Mouse (Mus musculus) kidney, adult 2 months (tissue): Measurements from ENCODE around the gene Mcidas. TPM values are rescaled to one million over a fixed set of nuclear protein-coding genes. Genes with fewer than 3 reads are reported as not detected.
A peak's percentile ranks its signal among the peaks of the same experiment; 100 is the strongest.
"Not testable (repeated sequence)": the region's sequence is repeated elsewhere in the genome, so short reads cannot be mapped to it uniquely, and the experiment has no call there.

ENCODE experiments used
- DNase-seq: peaks from one replicate; pipeline ENCODE4 v3.0.0; 2021
- H3K27ac ChIP-seq: fragments of 200-500 bp; 2 replicates; pipeline ENCODE4 v1.5.1; 2012; ENCODE audit warnings: low read depth, low read length, control low read depth, inconsistent platforms; ENCODE audit not compliant: insufficient read depth
- H3K27me3 ChIP-seq: fragments of 200-500 bp; replicated peaks from 2 replicates; pipeline ENCODE4 v1.6.1; 2012; ENCODE audit warnings: mild to moderate bottlenecking, moderate library complexity, low read length, inconsistent platforms; ENCODE audit not compliant: control insufficient read depth, insufficient read depth
- H3K36me3 ChIP-seq: fragments of 200-500 bp; 2 replicates; pipeline ENCODE4 v1.6.1; 2012; ENCODE audit warnings: mild to moderate bottlenecking, moderate library complexity, low read length, inconsistent platforms; ENCODE audit not compliant: control insufficient read depth, insufficient read depth
- H3K4me1 ChIP-seq: fragments of 200-500 bp; 2 replicates; pipeline ENCODE4 v1.6.1; 2011; ENCODE audit warnings: low read length; ENCODE audit not compliant: control insufficient read depth, insufficient read depth
- H3K4me3 ChIP-seq: fragments of 200-500 bp; 2 replicates; pipeline ENCODE4 v1.5.1; 2011; ENCODE audit warnings: mild to moderate bottlenecking, low read depth, low read length, control low read depth; ENCODE audit not compliant: insufficient read depth
- CTCF ChIP-seq: fragments of 200-500 bp; conservative IDR thresholded peaks from 2 replicates; pipeline ENCODE4 v1.5.1; 2011; ENCODE audit warnings: low read depth, mild to moderate bottlenecking, control low read depth, low read length, moderate library complexity, mixed read lengths; ENCODE audit not compliant: insufficient read depth, insufficient read length
- POLR2A ChIP-seq: fragments of 200-500 bp; IDR thresholded peaks from one replicate; pipeline ENCODE4 v1.6.1; 2011; ENCODE audit warnings: low read depth, low read length, control low read depth
- WGBS: fragments of 180-500 bp; shearing (Covaris S2); methylation state at CpG from one replicate; pipeline ENCODE4 v1.1.7; 2018; 5-methylcytosine and 5-hydroxymethylcytosine counted together
- polyA plus RNA-seq: library from polyadenylated mRNA; depleted of rRNA; stranded (reverse); fragments of >200 nt; gene quantifications from 2 replicates; pipeline ENCODE4 v1.2.3, GENCODE M21; 2012

The Mcidas gene
- polyA plus RNA-seq, 1 experiment, result not detected

DNA sequence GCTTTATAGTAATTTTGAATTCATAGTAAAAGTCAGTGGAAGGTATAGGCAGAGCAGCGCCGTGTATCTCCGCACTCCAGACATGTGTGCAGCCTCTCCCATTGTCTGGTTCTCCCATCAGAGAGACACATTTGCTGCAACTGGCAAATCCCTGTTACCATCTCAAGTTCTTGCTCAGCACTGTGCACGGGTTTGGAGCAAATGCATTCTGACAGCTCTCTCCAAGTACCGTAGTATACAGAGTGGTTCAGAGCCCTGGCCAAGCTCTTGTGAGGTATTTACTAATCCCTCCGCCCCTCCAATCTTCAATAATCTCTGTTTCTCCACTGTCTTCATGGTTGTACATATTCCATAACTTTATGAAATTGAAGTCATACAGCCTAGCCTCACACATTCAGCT is 19.0 kb downstream of the Mcidas start:
- H3K27ac ChIP-seq, result no peak overlapping the region
- DNase-seq, result no peak
- no peaks in the 10 kb centered on the region for H3K27me3 ChIP-seq
- H3K36me3 ChIP-seq, result no peaks in the 10 kb centered on the region
- TF ChIP-seq POLR2A (no peak), CTCF (no peak)
- H3K4me1 ChIP-seq, result no peaks in the 10 kb centered on the region
- H3K4me3 ChIP-seq, result no peak overlapping the region
- 81% methylated on average over 6 of the region's 6 CpGs for WGBS

DNA sequence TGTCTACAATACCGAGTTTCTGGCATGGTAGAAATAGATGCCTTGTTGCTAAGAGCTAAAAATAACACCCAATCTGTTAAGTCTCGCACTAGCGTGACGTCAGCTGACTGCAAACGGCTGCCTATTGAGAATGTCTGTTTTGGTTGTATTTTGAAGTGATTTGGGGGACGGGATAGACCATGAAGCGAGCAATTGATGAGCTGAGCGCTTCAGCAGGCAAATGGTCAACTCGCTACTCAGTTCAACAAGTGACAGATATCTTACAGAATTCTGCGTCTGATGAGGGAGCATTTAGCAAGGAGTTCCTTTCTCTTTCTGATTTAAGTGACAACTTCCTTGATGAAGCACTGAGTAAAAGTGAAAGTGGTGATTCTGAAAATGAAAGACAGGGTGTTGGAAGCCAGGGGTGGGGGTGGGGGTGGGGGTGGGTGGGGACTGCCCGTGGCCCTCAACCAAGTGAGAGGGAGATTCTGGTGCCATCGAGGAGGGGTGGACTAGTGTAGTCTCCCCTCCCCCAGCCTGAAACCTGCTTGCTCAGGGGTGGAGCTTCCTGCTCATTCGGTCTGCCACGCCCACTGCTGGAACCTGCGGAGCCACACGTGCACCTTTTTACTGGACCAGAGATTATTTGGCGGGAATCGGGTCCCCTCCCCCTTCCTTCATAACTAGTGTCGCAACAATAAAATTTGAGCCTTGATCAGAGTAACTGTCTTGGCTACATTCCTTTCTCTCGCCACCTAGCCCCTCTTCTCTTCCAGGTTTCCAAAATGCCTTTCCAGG is 19.7 kb downstream of the Mcidas start:
- H3K27ac ChIP-seq, H3K4me1 ChIP-seq, H3K27me3 ChIP-seq, DNase-seq, H3K36me3 ChIP-seq: not testable (repeated sequence)
- WGBS, result 24% methylated on average over 19 of the region's 20 CpGs
- H3K4me3 ChIP-seq, result peak overlapping the region; percentile 23

DNA sequence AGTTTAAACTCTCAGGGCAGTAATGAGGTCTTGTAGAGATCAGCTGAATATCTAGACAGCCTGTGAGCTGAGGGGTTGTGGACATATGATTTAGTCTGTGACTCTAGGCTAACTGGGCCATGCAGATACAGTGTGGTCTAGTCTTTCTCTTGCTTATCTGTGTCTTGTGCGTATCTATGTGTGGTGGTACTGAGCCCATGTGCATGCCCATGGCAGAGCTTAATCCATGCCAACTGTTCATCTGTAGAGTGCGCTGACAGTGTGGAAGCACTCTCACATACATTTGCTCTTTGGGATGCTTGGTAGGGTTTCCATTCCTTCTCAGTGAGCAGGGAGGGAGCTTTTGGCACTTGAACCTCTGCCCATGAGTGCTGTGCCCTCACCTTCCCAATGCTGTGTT is 27.9 kb downstream of the Mcidas start:
- Histone ChIP-seq H3K36me3 (no peaks in the 10 kb centered on the region), H3K4me3 (no peak overlapping the region), H3K27ac (no peak overlapping the region), H3K27me3 (no peaks in the 10 kb centered on the region), H3K4me1 (no peaks in the 10 kb centered on the region)
- WGBS, result 76% methylated on average over 2 of the region's 2 CpGs
- TF ChIP-seq POLR2A (no peak), CTCF (no peak)
- no peak for DNase-seq

DNA sequence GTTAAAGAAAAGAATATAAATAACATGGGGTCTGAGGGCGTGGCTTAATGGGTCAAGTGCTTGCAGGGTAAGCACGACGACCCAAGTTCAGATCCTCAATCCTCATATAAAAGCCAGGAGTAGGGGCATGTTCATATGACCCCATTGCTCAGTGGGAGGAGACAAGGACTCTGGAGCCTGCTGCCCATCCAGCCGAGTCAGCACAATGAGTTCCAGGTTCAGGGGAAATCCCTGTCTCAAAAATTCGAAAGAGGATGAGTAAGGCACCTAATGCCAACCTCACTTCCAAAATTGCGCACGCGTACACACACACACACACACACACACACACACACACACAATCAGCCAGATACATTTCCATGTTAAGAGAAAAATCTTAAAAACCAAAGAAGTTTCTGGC is 28.8 kb downstream of the Mcidas start:
- 62% methylated on average over 8 of the region's 8 CpGs for WGBS
- Histone ChIP-seq H3K36me3 (no peaks in the 10 kb centered on the region), H3K27me3 (no peaks in the 10 kb centered on the region), H3K4me1 (no peaks in the 10 kb centered on the region), H3K27ac (no peak overlapping the region), H3K4me3 (no peak overlapping the region)
- DNase-seq, result no peak
- no peak for TF ChIP-seq CTCF
- no peak for TF ChIP-seq POLR2A

DNA sequence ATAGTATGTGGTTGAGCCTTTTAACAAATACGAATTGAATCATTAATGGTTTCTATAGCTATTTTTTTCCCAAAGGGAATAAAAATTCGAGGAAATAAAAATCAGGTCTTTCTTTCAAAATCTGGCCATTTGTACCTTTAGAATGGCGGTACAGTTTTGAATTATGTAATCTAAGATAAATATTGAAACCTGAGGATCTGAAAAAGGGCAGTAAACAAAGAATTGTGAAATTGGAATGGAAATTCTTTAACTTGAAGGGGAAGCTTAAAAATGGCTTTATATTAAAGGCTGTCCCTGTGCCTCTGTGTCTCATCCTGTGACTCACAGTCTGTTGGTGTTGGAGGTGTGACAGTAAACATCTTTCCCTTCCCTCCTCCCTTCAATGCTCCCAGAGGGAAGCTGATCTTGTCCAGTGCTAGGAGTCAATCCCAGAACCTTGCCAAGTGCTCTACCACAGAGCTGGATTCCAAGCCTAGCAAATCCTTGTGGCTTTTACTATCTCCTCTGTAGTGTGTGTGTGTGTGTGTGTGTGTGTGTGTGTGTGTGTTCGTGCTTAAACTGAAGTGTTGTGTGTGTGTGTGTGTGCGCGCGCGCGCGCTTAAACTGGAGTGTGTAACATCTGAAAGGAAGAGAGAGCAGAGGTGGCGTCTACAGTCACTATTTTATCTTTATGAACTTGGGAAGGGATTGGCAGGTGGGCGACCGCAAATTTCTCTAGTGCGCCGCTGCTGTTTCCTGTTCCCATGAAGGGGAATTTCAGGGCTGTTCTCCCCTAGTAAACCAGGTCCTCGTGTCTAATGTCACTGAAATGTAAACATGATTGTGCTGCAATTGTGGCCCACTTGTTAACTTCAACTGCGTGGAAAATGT is 29.9 kb downstream of the Mcidas start:
- Histone ChIP-seq H3K27ac (no peak overlapping the region), H3K36me3 (no peaks in the 10 kb centered on the region), H3K4me3 (no peak overlapping the region), H3K27me3 (no peaks in the 10 kb centered on the region), H3K4me1 (no peaks in the 10 kb centered on the region)
- no peak for TF ChIP-seq POLR2A
- 64% methylated on average over 17 of the region's 17 CpGs for whole genome bisulfite sequencing
- no peak for DNase-seq

DNA sequence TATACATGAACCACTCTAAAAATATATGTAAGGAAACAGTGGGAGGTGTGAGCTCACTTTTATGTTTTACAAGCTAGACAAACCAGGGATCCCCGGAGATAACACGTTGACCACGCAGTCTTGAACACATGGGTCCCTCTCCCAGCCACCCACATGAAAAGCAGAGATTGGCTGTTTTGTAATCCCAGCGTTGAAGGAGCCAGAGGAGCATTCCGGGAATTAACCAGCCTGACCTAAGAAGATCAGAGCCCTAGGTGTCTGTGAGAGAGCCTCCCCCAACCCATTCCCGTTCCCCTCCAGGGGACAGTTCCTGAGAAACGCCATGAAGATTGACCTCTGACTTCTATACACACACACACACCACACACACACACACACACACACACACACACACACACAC is 37.7 kb downstream of the Mcidas start:
- no peak for DNase-seq
- no peaks in the 10 kb centered on the region for H3K36me3 ChIP-seq
- no peak overlapping the region for H3K27ac ChIP-seq
- 2% methylated on average over 7 of the region's 7 CpGs for WGBS
- no peaks in the 10 kb centered on the region for H3K4me1 ChIP-seq
- H3K27me3 ChIP-seq, result peaks cover 3% of the 10 kb centered on the region
- no peak overlapping the region for H3K4me3 ChIP-seq
- no peak for TF ChIP-seq POLR2A
- TF ChIP-seq CTCF, result no peak

DNA sequence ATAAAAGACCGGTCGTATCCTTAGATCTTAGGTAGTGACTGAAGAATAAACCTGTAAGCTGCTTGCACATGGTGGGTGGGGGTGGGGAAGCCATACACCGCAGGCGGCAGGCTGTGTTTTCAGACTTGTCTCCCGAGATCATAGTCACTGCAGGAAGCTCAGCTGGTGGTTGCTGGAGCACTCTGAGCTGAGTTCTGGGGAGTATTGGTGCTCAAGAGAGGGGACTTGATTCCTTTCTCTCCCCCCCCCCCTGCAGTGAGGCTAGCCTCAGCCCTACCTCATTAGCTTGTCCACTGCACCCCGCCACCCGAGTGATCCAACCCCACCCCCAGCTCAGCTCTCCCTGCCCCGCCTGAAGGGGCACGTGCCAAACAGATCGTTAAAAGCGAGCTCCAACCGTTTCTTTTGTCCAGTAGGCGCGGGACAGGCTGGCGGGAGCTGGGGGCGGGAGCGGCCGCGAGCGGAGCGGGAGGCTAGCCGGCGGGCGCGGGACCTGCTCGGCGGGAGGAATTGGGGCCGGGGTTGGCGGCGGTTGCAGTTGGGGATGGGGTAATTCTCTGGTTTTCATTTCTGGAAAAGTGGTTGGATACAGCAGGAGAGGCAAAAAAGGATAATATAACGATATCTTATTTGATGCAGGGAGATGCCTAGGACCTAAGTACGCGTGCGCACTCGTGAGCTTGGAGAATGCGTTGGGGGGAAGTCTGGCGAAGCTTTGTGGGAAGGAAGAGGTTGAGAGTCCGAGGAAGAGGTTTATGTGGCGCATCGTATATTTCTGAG is 38.3 kb downstream of the Mcidas start:
- Histone ChIP-seq H3K36me3 (no peaks in the 10 kb centered on the region), H3K27ac (no peak overlapping the region), H3K27me3 (peaks cover 3% of the 10 kb centered on the region), H3K4me3 (peak overlapping the region; percentile 22; the same call in 1 of the 2 replicates), H3K4me1 (no peaks in the 10 kb centered on the region)
- no peak for DNase-seq
- WGBS, result 2% methylated on average over 40 of the region's 40 CpGs
- TF ChIP-seq CTCF (no peak), POLR2A (no peak)
